Mouse (Mus musculus): ENCODE data around the gene Rps23. TPM values are rescaled to one million over a fixed set of nuclear protein-coding genes. Genes with fewer than 3 reads are reported as not detected.
"Not testable (repeated sequence)": the region's sequence is repeated elsewhere in the genome, so short reads cannot be mapped to it uniquely, and the experiment has no call there.

Gene Rps23
- total RNA-seq, 1 experiment, result 1,858 TPM

DNA sequence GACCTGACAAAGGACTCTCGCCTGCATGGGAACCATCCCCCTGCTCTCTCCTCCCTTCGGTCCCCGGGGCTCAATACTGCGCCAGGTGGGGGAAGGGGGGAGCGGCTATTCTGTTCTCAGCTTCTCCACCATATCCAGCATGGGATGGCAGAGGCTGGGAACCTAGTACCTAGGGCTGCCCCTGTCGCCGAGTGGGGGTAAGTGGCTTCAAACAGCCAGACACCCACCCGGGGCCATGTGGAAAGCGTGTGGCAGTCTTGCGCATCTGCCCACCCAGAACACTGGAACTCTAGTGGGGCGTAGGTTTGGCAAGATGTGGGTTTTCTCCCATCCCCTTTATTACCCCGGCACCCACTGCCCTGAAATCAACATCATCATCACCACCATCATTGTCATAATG is 15.4 kb upstream of the Rps23 start:
- Histone ChIP-seq H3K36me3 (ENCODE audit: control insufficient read depth, insufficient read depth, low read length, poor library complexity, severe bottlenecking) (no peaks in the 10 kb centered on the region), H3K9ac (ENCODE audit: insufficient read depth, low read depth, low read length, poor library complexity, severe bottlenecking) (no peak overlapping the region), H3K9me3 (ENCODE audit: control insufficient read depth, insufficient read depth, low read depth, low read length) (no peaks in the 10 kb centered on the region), H3K4me1 (ENCODE audit: control insufficient read depth in 2 of 2, insufficient read depth in 2 of 2, low read length in 2 of 2, poor library complexity in 1 of 2) (no peaks in the 10 kb centered on the region), H3K27ac (ENCODE audit: insufficient read depth, low read depth, low read length, poor library complexity, severe bottlenecking) (no peak overlapping the region), H3K4me3 (ENCODE audit: insufficient read depth in 1 of 2, low read depth in 1 of 2, low read length in 2 of 2, poor library complexity in 1 of 2, severe bottlenecking in 1 of 2) (0 out of 4 replicates have a peak overlapping the region, but pooled peaks of 1 of the 2 experiments have one; percentile 26)
- no peak for DNase-seq (ENCODE audit: low read depth, low spot score)
- in situ Hi-C loops (cut with MboI; ENCODE audit: low sequenced_read_pairs in 2 of 2, unreplicated experiment in 2 of 2), result no loop called here
- TF ChIP-seq HCFC1 (IDR thresholded peaks at IDR 0.05; ENCODE audit: borderline replicate concordance, insufficient read depth, low read length) (no peak), MAFK (IDR thresholded peaks at IDR 0.05; ENCODE audit: insufficient read depth, low read depth, low read length) (no peak), ZNF384 (IDR thresholded peaks at IDR 0.05; ENCODE audit: low read depth, low read length) (no peak), CHD2 (IDR thresholded peaks at IDR 0.05; ENCODE audit: low read depth, low read length) (no peak), ZC3H11A (IDR thresholded peaks at IDR 0.05; ENCODE audit: borderline replicate concordance, low read depth, low read length) (no peak)

DNA sequence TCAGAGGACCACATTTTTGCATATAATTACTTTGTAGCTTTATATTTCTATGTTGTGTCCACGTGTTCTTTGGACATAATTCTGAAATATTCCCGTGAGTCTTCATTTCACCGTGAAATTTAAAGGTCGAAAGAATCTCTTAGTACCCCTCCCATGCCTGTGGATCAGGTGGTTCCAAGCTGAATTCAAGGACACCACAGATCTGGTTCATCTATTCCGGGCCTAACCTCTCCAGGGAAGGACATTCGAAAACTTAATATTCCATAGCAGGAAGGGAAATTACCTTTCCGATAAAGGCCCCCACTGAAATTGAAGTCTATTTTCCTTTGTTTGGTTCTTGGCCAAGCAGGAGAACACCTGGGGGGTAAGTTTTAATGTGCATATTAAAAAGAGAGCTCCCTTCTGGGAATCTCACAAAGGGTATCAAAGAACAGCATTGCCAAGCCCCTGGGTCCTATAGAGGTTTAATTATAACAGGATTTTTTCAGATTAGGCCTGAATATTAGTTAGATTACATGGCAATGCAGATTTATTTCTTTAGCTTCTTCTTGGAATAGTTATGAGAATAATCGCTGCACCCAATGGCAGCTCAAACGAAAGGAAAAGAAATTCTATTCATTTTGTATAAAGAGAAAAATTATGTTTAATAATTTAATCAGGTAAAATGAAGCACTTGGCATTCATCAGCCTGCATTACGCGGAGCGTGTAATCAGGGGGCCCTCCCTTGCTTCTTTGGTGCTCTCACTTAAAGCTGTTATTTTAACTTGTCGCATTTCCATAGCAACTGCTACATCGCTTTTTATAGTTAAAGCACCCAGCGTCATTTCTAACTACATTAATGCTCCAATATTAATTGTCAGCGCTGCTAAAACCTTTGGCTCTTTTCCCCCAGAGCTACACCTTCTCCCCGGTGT is 9.7 kb upstream of the Rps23 start:
- no peak overlapping the region for H3K27ac ChIP-seq (ENCODE audit: insufficient read depth, low read depth, low read length, poor library complexity, severe bottlenecking)
- TF ChIP-seq MAFK (IDR thresholded peaks at IDR 0.05; ENCODE audit: insufficient read depth, low read depth, low read length) (no peak), ZC3H11A (IDR thresholded peaks at IDR 0.05; ENCODE audit: borderline replicate concordance, low read depth, low read length) (no peak), CHD2 (IDR thresholded peaks at IDR 0.05; ENCODE audit: low read depth, low read length) (no peak), HCFC1 (IDR thresholded peaks at IDR 0.05; ENCODE audit: borderline replicate concordance, insufficient read depth, low read length) (no peak), ZNF384 (IDR thresholded peaks at IDR 0.05; ENCODE audit: low read depth, low read length) (no peak)
- no peaks in the 10 kb centered on the region for H3K9me3 ChIP-seq (ENCODE audit: control insufficient read depth, insufficient read depth, low read depth, low read length)
- in situ Hi-C loops (cut with MboI; ENCODE audit: low sequenced_read_pairs in 2 of 2, unreplicated experiment in 2 of 2), result no loop called here
- no peak for DNase-seq (ENCODE audit: low read depth, low spot score)
- H3K4me3 ChIP-seq (ENCODE audit: insufficient read depth in 1 of 2, low read depth in 1 of 2, low read length in 2 of 2, poor library complexity in 1 of 2, severe bottlenecking in 1 of 2), result no peak overlapping the region
- no peaks in the 10 kb centered on the region for H3K4me1 ChIP-seq (ENCODE audit: control insufficient read depth in 2 of 2, insufficient read depth in 2 of 2, low read length in 2 of 2, poor library complexity in 1 of 2)
- H3K36me3 ChIP-seq (ENCODE audit: control insufficient read depth, insufficient read depth, low read length, poor library complexity, severe bottlenecking), result no peaks in the 10 kb centered on the region
- no peak overlapping the region for H3K9ac ChIP-seq (ENCODE audit: insufficient read depth, low read depth, low read length, poor library complexity, severe bottlenecking)

DNA sequence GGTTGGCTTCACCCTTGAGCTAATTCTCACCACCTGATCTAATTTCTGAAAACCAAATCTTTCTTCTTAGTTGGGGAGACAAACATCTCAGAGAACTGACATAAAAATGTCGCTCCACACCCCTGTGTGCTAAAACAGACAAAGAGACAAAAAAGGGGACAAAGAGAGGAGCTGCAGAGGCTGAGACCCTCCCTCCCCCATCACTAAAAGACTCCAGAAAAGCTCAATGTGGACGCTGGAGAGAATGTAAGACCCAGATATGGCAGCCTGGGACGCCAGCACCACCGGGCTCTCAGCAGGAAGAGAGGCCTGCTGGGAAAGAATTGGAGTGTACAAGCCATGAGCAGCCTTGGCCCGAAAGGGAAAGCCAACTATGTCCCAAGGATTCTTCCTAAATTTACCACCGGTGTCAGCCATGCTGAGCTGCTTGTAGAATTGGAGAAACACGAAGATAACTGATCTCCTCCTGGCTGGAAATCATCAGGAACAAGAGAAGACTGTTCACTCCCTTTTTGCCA is 9.0 kb upstream of the Rps23 start:
- Histone ChIP-seq H3K4me3 (ENCODE audit: insufficient read depth in 1 of 2, low read depth in 1 of 2, low read length in 2 of 2, poor library complexity in 1 of 2, severe bottlenecking in 1 of 2) (no peak overlapping the region), H3K4me1 (ENCODE audit: control insufficient read depth in 2 of 2, insufficient read depth in 2 of 2, low read length in 2 of 2, poor library complexity in 1 of 2) (no peaks in the 10 kb centered on the region), H3K36me3 (ENCODE audit: control insufficient read depth, insufficient read depth, low read length, poor library complexity, severe bottlenecking) (no peaks in the 10 kb centered on the region), H3K9me3 (ENCODE audit: control insufficient read depth, insufficient read depth, low read depth, low read length) (no peaks in the 10 kb centered on the region), H3K9ac (ENCODE audit: insufficient read depth, low read depth, low read length, poor library complexity, severe bottlenecking) (no peak overlapping the region), H3K27ac (ENCODE audit: insufficient read depth, low read depth, low read length, poor library complexity, severe bottlenecking) (no peak overlapping the region)
- TF ChIP-seq ZNF384 (IDR thresholded peaks at IDR 0.05; ENCODE audit: low read depth, low read length), result no peak
- no peak for TF ChIP-seq CHD2 (IDR thresholded peaks at IDR 0.05; ENCODE audit: low read depth, low read length)
- TF ChIP-seq HCFC1 (IDR thresholded peaks at IDR 0.05; ENCODE audit: borderline replicate concordance, insufficient read depth, low read length), result no peak
- no peak for TF ChIP-seq ZC3H11A (IDR thresholded peaks at IDR 0.05; ENCODE audit: borderline replicate concordance, low read depth, low read length)
- no peak for TF ChIP-seq MAFK (IDR thresholded peaks at IDR 0.05; ENCODE audit: insufficient read depth, low read depth, low read length)
- no peak for DNase-seq (ENCODE audit: low read depth, low spot score)
- in situ Hi-C loops (cut with MboI; ENCODE audit: low sequenced_read_pairs in 2 of 2, unreplicated experiment in 2 of 2), result no loop called here

DNA sequence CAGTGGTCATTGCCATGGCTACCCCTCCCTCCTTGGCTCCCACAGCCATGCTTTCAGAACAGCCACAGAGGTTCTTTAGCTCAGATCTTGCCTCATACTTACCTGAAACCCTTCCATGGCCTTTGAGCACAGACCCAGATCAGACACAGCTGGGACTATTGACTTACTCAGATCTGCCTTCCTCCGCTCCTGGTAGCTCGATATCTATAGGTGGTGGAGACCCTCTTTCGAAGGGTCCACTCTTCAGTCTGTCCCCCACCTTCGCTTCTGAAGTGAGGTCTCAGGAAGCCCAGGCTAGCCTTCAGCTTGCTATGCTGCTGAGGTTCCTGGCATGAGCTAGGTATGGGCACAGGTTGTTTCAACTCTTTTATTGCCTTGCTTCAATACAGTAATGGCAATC is 8.0 kb upstream of the Rps23 start:
- Histone ChIP-seq H3K27ac (ENCODE audit: insufficient read depth, low read depth, low read length, poor library complexity, severe bottlenecking) (no peak overlapping the region), H3K4me3 (ENCODE audit: insufficient read depth in 1 of 2, low read depth in 1 of 2, low read length in 2 of 2, poor library complexity in 1 of 2, severe bottlenecking in 1 of 2) (no peak overlapping the region), H3K4me1 (ENCODE audit: control insufficient read depth in 2 of 2, insufficient read depth in 2 of 2, low read length in 2 of 2, poor library complexity in 1 of 2) (no peaks in the 10 kb centered on the region), H3K36me3 (ENCODE audit: control insufficient read depth, insufficient read depth, low read length, poor library complexity, severe bottlenecking) (no peaks in the 10 kb centered on the region), H3K9me3 (ENCODE audit: control insufficient read depth, insufficient read depth, low read depth, low read length) (no peaks in the 10 kb centered on the region), H3K9ac (ENCODE audit: insufficient read depth, low read depth, low read length, poor library complexity, severe bottlenecking) (no peak overlapping the region)
- DNase-seq (ENCODE audit: low read depth, low spot score), result no peak
- TF ChIP-seq ZC3H11A (IDR thresholded peaks at IDR 0.05; ENCODE audit: borderline replicate concordance, low read depth, low read length) (no peak), MAFK (IDR thresholded peaks at IDR 0.05; ENCODE audit: insufficient read depth, low read depth, low read length) (no peak), HCFC1 (IDR thresholded peaks at IDR 0.05; ENCODE audit: borderline replicate concordance, insufficient read depth, low read length) (no peak), ZNF384 (IDR thresholded peaks at IDR 0.05; ENCODE audit: low read depth, low read length) (no peak), CHD2 (IDR thresholded peaks at IDR 0.05; ENCODE audit: low read depth, low read length) (no peak)
- in situ Hi-C loops (cut with MboI; ENCODE audit: low sequenced_read_pairs in 2 of 2, unreplicated experiment in 2 of 2), result no loop called here

DNA sequence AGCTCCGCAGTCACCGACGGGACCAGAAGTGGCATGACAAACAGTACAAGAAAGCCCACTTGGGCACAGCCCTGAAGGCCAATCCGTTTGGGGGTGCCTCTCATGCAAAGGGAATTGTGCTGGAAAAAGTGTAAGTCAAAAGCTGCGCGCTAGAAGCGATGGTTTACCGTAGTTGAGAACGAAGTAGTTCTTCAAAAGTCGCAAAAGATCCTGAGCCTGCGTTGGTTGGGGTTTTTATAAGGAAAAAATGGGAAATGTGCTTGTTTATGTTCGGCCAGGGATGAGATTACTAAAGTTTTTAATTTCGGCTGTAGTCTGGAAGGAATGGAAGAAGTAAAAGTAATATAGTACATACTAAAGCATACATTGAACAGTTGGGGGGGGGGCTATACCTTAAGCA is 859 bp downstream of the Rps23 start:
- peak overlapping the region; percentile 84 to 100 for H3K4me3 ChIP-seq (ENCODE audit: insufficient read depth in 1 of 2, low read depth in 1 of 2, low read length in 2 of 2, poor library complexity in 1 of 2, severe bottlenecking in 1 of 2)
- DNase-seq (ENCODE audit: low read depth, low spot score); in situ Hi-C loops (cut with MboI; ENCODE audit: low sequenced_read_pairs in 2 of 2, unreplicated experiment in 2 of 2); H3K9me3 ChIP-seq (ENCODE audit: control insufficient read depth, insufficient read depth, low read depth, low read length); H3K4me1 ChIP-seq (ENCODE audit: control insufficient read depth in 2 of 2, insufficient read depth in 2 of 2, low read length in 2 of 2, poor library complexity in 1 of 2): not testable (repeated sequence)
- peaks cover 21% of the 10 kb centered on the region for H3K36me3 ChIP-seq (ENCODE audit: control insufficient read depth, insufficient read depth, low read length, poor library complexity, severe bottlenecking)
- H3K27ac ChIP-seq (ENCODE audit: insufficient read depth, low read depth, low read length, poor library complexity, severe bottlenecking), result peak overlapping the region; percentile 89
- H3K9ac ChIP-seq (ENCODE audit: insufficient read depth, low read depth, low read length, poor library complexity, severe bottlenecking), result peak overlapping the region; percentile 100
